Mouse (Mus musculus): ENCODE measurements around the gene Creb3l1.
A peak's percentile ranks its signal among the peaks of the same experiment; 100 is the strongest.

The Creb3l1 gene

GRCm38 (mm10) chr2:92030554-92030953 is 6.3 kb upstream of the Creb3l1 start:
- no peak for DNase-seq (ENCODE audit: low spot score)

- no peak for DNase-seq (ENCODE audit: low spot score)
These were observed 5.3 kb upstream of the Creb3l1 start for GRCm38 (mm10) chr2:92029387-92030133.

- no peak for DNase-seq (ENCODE audit: low spot score)
These were observed 3.7 kb upstream of the Creb3l1 start for GRCm38 (mm10) chr2:92027811-92028590.

GRCm38 (mm10) chr2:92025966-92026365 is 1.7 kb upstream of the Creb3l1 start:
- DNase-seq (ENCODE audit: low spot score) = no peak

- no peak for DNase-seq (ENCODE audit: low spot score)
These were observed 900 bp upstream of the Creb3l1 start for GRCm38 (mm10) chr2:92025202-92025601.

- no peak for DNase-seq (ENCODE audit: low spot score)
These were observed 684 bp downstream of the Creb3l1 start for GRCm38 (mm10) chr2:92023362-92024273.

GRCm38 (mm10) chr2:92020676-92021265 is 3.5 kb downstream of the Creb3l1 start:
- no peak for DNase-seq (ENCODE audit: low spot score)

GRCm38 (mm10) chr2:92017440-92017839 is 6.9 kb downstream of the Creb3l1 start:
- no peak for DNase-seq (ENCODE audit: low spot score)

- DNase-seq (ENCODE audit: low spot score) = no peak
These were observed 7.3 kb downstream of the Creb3l1 start for GRCm38 (mm10) chr2:92016981-92017380.

GRCm38 (mm10) chr2:92014891-92015290 is 9.4 kb downstream of the Creb3l1 start:
- DNase-seq (ENCODE audit: low spot score) = no peak

- no peak for DNase-seq (ENCODE audit: low spot score)
These were observed 10.1 kb downstream of the Creb3l1 start for GRCm38 (mm10) chr2:92014248-92014647.

- no peak for DNase-seq (ENCODE audit: low spot score)
These were observed 11.4 kb downstream of the Creb3l1 start for GRCm38 (mm10) chr2:92012768-92013445.

GRCm38 (mm10) chr2:92011424-92012353 is 12.6 kb downstream of the Creb3l1 start:
- DNase-seq (ENCODE audit: low spot score) = no peak

- DNase-seq (ENCODE audit: low spot score) = no peak
These were observed 15.5 kb downstream of the Creb3l1 start for GRCm38 (mm10) chr2:92008623-92009404.

GRCm38 (mm10) chr2:92007933-92008622 is 16.2 kb downstream of the Creb3l1 start:
- DNase-seq (ENCODE audit: low spot score) = peak; percentile 83

GRCm38 (mm10) chr2:92006983-92007921 is 17.1 kb downstream of the Creb3l1 start:
- no peak for DNase-seq (ENCODE audit: low spot score)

GRCm38 (mm10) chr2:92006491-92006890 is 17.8 kb downstream of the Creb3l1 start:
- no peak for DNase-seq (ENCODE audit: low spot score)

GRCm38 (mm10) chr2:92004617-92005016 is 19.7 kb downstream of the Creb3l1 start:
- no peak for DNase-seq (ENCODE audit: low spot score)

All from urinary bladder, postnatal 10 days (tissue).